Mouse (Mus musculus) hindbrain, embryonic 12.5 days (tissue): ENCODE results near the gene D6Wsu163e. TPM values are rescaled to one million over a fixed set of nuclear protein-coding genes. Genes with fewer than 3 reads are reported as not detected.

Experiments used
- ATAC-seq: fragments of 200-750 bp; cut with Nextera tagmentation; 2 replicates; pipeline ENCODE4 v1.8.0; 2017; ENCODE audit warnings: moderate TSS enrichment; ENCODE audit not compliant: low FRiP score
- H3K27ac ChIP-seq: fragments of 300-500 bp; sonication (generic); 2 replicates; pipeline ENCODE4 v1.5.1; 2016; ENCODE audit warnings: mild to moderate bottlenecking
- H3K27me3 ChIP-seq: fragments of 300-500 bp; sonication (generic); 2 replicates; pipeline ENCODE4 v1.6.1; 2016; ENCODE audit warnings: mild to moderate bottlenecking
- H3K36me3 ChIP-seq: fragments of 300-500 bp; sonication (generic); 2 replicates; pipeline ENCODE4 v1.6.1; 2016; ENCODE audit warnings: mild to moderate bottlenecking
- H3K4me1 ChIP-seq: fragments of 300-500 bp; sonication (generic); 2 replicates; pipeline ENCODE4 v1.6.1; 2016
- H3K4me2 ChIP-seq: fragments of 300-500 bp; sonication (generic); replicated peaks from 2 replicates; pipeline ENCODE4 v1.6.1; 2016; ENCODE audit warnings: mild to moderate bottlenecking
- H3K4me3 ChIP-seq: fragments of 300-500 bp; sonication (generic); 2 replicates; pipeline ENCODE4 v1.5.1; 2016; ENCODE audit warnings: mild to moderate bottlenecking
- H3K9ac ChIP-seq: fragments of 300-500 bp; sonication (generic); 2 replicates; pipeline ENCODE4 v1.6.1; 2016; ENCODE audit warnings: mild to moderate bottlenecking, moderate library complexity
- H3K9me3 ChIP-seq: fragments of 300-500 bp; sonication (generic); replicated peaks from 2 replicates; pipeline ENCODE4 v1.6.1; 2016; ENCODE audit warnings: mild to moderate bottlenecking
- WGBS: fragments of 180-500 bp; shearing (Covaris S2); methylation state at CpG from one replicate; pipeline ENCODE4 v1.1.7; 2016; 5-methylcytosine and 5-hydroxymethylcytosine counted together
- polyA plus RNA-seq: library from polyadenylated mRNA; unstranded; fragments of >200 nt; fragmentation: Nextera tagmentation; extraction: Ambion mirVana; gene quantifications from 2 replicates; pipeline ENCODE4 v1.2.1, GENCODE M21; 2016

D6Wsu163e gene
- polyA plus RNA-seq = 19.1 and 20.5 TPM in 2 replicates

GRCm38 (mm10) chr6:126939487-126940171 is at the start of gene D6Wsu163e, which contains the start of gene Rad51ap1:
TSS of gene D6Wsu163e (plus strand) at chr6:126939962.
TSS of gene Rad51ap1 (minus strand) at chr6:126939587.
- peaks cover 7% of the 10 kb centered on the region; the same call in 1 of the 2 replicates for H3K36me3 ChIP-seq
- H3K27ac ChIP-seq = no peak within 1 kb of the TSS
- peaks cover 23% of the 10 kb centered on the region for H3K4me1 ChIP-seq
- peak within 1 kb of the TSS; percentile 89 for H3K4me2 ChIP-seq
- no peaks in the 10 kb centered on the region for H3K27me3 ChIP-seq
- H3K9me3 ChIP-seq = no peaks in the 10 kb centered on the region
- H3K9ac ChIP-seq = peak within 1 kb of the TSS; percentile 58
- peak; percentile 97 for ATAC-seq
- WGBS = under 1% methylated on average over 33 of the region's 33 CpGs
- peak within 1 kb of the TSS; percentile 66 for H3K4me3 ChIP-seq

- no peaks in the 10 kb centered on the region for H3K9me3 ChIP-seq
- H3K36me3 ChIP-seq = no peaks in the 10 kb centered on the region
- 0 out of 2 replicates have a peak, but pooled peaks cover 2% of the 10 kb centered on the region for H3K27me3 ChIP-seq
- 74% methylated on average over 4 of the region's 5 CpGs for WGBS
- no peak overlapping the region for H3K4me2 ChIP-seq
- H3K4me3 ChIP-seq = no peak overlapping the region
- H3K27ac ChIP-seq = no peak overlapping the region
- no peak overlapping the region for H3K9ac ChIP-seq
- no peaks in the 10 kb centered on the region for H3K4me1 ChIP-seq
- no peak for ATAC-seq
Observed at GRCm38 (mm10) chr6:126907378-126907777, 32.4 kb upstream of the D6Wsu163e start.

GRCm38 (mm10) chr6:126907876-126908275 is 31.9 kb upstream of the D6Wsu163e start:
- Histone ChIP-seq H3K4me3 (no peak overlapping the region), H3K9ac (no peak overlapping the region), H3K4me2 (no peak overlapping the region), H3K4me1 (no peaks in the 10 kb centered on the region), H3K9me3 (no peaks in the 10 kb centered on the region), H3K27ac (no peak overlapping the region), H3K27me3 (0 out of 2 replicates have a peak, but pooled peaks cover 2% of the 10 kb centered on the region), H3K36me3 (no peaks in the 10 kb centered on the region)
- WGBS = 54% methylated on average over 3 of the region's 3 CpGs
- ATAC-seq = no peak

- no peak overlapping the region for H3K4me3 ChIP-seq
- ATAC-seq = no peak
- WGBS = 81% methylated on average over 4 of the region's 4 CpGs
Observed at GRCm38 (mm10) chr6:126910727-126911126, 29.0 kb upstream of the D6Wsu163e start.

GRCm38 (mm10) chr6:126914928-126915327 is 24.8 kb upstream of the D6Wsu163e start:
- H3K4me3 ChIP-seq = no peak overlapping the region
- 84% methylated on average over 5 of the region's 5 CpGs for WGBS
- ATAC-seq = no peak
- H3K9ac ChIP-seq = no peak overlapping the region
- H3K9me3 ChIP-seq = no peaks in the 10 kb centered on the region
- no peak overlapping the region for H3K4me2 ChIP-seq
- H3K27me3 ChIP-seq = 0 out of 2 replicates have a peak, but pooled peaks cover 2% of the 10 kb centered on the region
- H3K4me1 ChIP-seq = no peaks in the 10 kb centered on the region
- H3K36me3 ChIP-seq = no peaks in the 10 kb centered on the region
- H3K27ac ChIP-seq = no peak overlapping the region

More at GRCm38 (mm10) chr6:126910727-126911126, 29.0 kb upstream of the D6Wsu163e start:
- Histone ChIP-seq H3K36me3 (no peaks in the 10 kb centered on the region), H3K27ac (no peak overlapping the region), H3K27me3 (0 out of 2 replicates have a peak, but pooled peaks cover 2% of the 10 kb centered on the region), H3K4me1 (no peaks in the 10 kb centered on the region), H3K9ac (no peak overlapping the region), H3K4me2 (no peak overlapping the region), H3K9me3 (no peaks in the 10 kb centered on the region)

- WGBS = 7% methylated on average over 21 of the region's 21 CpGs
- peaks cover 22% of the 10 kb centered on the region for H3K36me3 ChIP-seq
- H3K9ac ChIP-seq = peak within 1 kb of the TSS; percentile 25; the same call in 1 of the 2 replicates
- peak within 1 kb of the TSS; percentile 47 for H3K4me2 ChIP-seq
- H3K4me3 ChIP-seq = peak within 1 kb of the TSS; percentile 19; the same call in 1 of the 2 replicates
- H3K4me1 ChIP-seq = peaks cover 5% of the 10 kb centered on the region; the same call in 1 of the 2 replicates
- no peak for ATAC-seq
- H3K9me3 ChIP-seq = no peaks in the 10 kb centered on the region
- no peaks in the 10 kb centered on the region for H3K27me3 ChIP-seq
- H3K27ac ChIP-seq = no peak within 1 kb of the TSS
Observed at GRCm38 (mm10) chr6:126921111-126921881, 18.5 kb upstream of the D6Wsu163e start, which contains the start of gene Dyrk4. TSS of gene Dyrk4 (minus strand) at chr6:126921839.

GRCm38 (mm10) chr6:126932896-126933295 is 6.9 kb upstream of the D6Wsu163e start:
- Histone ChIP-seq H3K4me2 (no peak overlapping the region), H3K36me3 (peaks cover 18% of the 10 kb centered on the region), H3K27me3 (no peaks in the 10 kb centered on the region), H3K9me3 (no peaks in the 10 kb centered on the region), H3K27ac (no peak overlapping the region), H3K9ac (no peak overlapping the region), H3K4me1 (peaks cover 2% of the 10 kb centered on the region; the same call in 1 of the 2 replicates), H3K4me3 (no peak overlapping the region)
- no peak for ATAC-seq
- 95% methylated on average over 2 of the region's 2 CpGs for WGBS

GRCm38 (mm10) chr6:126938047-126938446 is 1.7 kb upstream of the D6Wsu163e start:
- Histone ChIP-seq H3K9me3 (no peaks in the 10 kb centered on the region), H3K9ac (peak overlapping the region; percentile 57; the same call in 1 of the 2 replicates), H3K36me3 (peaks cover 7% of the 10 kb centered on the region; the same call in 1 of the 2 replicates), H3K4me1 (peaks cover 23% of the 10 kb centered on the region), H3K4me3 (peak overlapping the region; percentile 66), H3K4me2 (peak overlapping the region; percentile 89), H3K27ac (no peak overlapping the region), H3K27me3 (no peaks in the 10 kb centered on the region)
- ATAC-seq = no peak
- 86% methylated on average over 2 of the region's 2 CpGs for WGBS

GRCm38 (mm10) chr6:126938853-126939486 is 792 bp upstream of the D6Wsu163e start:
- WGBS = 1% methylated on average over 30 of the region's 31 CpGs
- Histone ChIP-seq H3K4me2 (peak overlapping the region; percentile 89), H3K27me3 (no peaks in the 10 kb centered on the region), H3K27ac (no peak overlapping the region), H3K9me3 (no peaks in the 10 kb centered on the region), H3K4me3 (peak overlapping the region; percentile 66), H3K4me1 (peaks cover 23% of the 10 kb centered on the region), H3K9ac (peak overlapping the region; percentile 57), H3K36me3 (peaks cover 6% of the 10 kb centered on the region; the same call in 1 of the 2 replicates)
- ATAC-seq = peak; percentile 4

- peaks cover 11% of the 10 kb centered on the region; the same call in 1 of the 2 replicates for H3K36me3 ChIP-seq
- ATAC-seq = no peak
- H3K9me3 ChIP-seq = no peaks in the 10 kb centered on the region
- no peaks in the 10 kb centered on the region for H3K27me3 ChIP-seq
- H3K4me2 ChIP-seq = peak overlapping the region; percentile 89
- no peak overlapping the region for H3K27ac ChIP-seq
- peaks cover 23% of the 10 kb centered on the region for H3K4me1 ChIP-seq
- no peak overlapping the region for H3K9ac ChIP-seq
- WGBS = 6% methylated on average over 5 of the region's 5 CpGs
- peak overlapping the region; percentile 66 for H3K4me3 ChIP-seq
Observed at GRCm38 (mm10) chr6:126940451-126940850, 689 bp downstream of the D6Wsu163e start.

GRCm38 (mm10) chr6:126948336-126948735 is 8.6 kb downstream of the D6Wsu163e start:
- ATAC-seq = no peak
- WGBS = 91% methylated on average over 4 of the region's 4 CpGs
- peaks cover 30% of the 10 kb centered on the region for H3K36me3 ChIP-seq
- H3K27me3 ChIP-seq = no peaks in the 10 kb centered on the region
- H3K9me3 ChIP-seq = no peaks in the 10 kb centered on the region
- H3K4me1 ChIP-seq = no peaks in the 10 kb centered on the region
- no peak overlapping the region for H3K4me2 ChIP-seq
- no peak overlapping the region for H3K27ac ChIP-seq
- no peak overlapping the region for H3K9ac ChIP-seq
- H3K4me3 ChIP-seq = no peak overlapping the region

GRCm38 (mm10) chr6:126955734-126956133 is 16.0 kb downstream of the D6Wsu163e start:
- H3K27me3 ChIP-seq = no peaks in the 10 kb centered on the region
- H3K9ac ChIP-seq = no peak overlapping the region
- H3K27ac ChIP-seq = no peak overlapping the region
- ATAC-seq = no peak
- H3K4me1 ChIP-seq = no peaks in the 10 kb centered on the region
- 14% methylated on average over 10 of the region's 10 CpGs for WGBS
- peaks cover 37% of the 10 kb centered on the region for H3K36me3 ChIP-seq
- H3K9me3 ChIP-seq = no peaks in the 10 kb centered on the region
- no peak overlapping the region for H3K4me3 ChIP-seq
- no peak overlapping the region for H3K4me2 ChIP-seq
